Mouse (Mus musculus) liver, adult 2 months (tissue): ENCODE results near the gene Trabd2b. TPM values are rescaled to one million over a fixed set of nuclear protein-coding genes. Genes with fewer than 3 reads are reported as not detected.

ENCODE experiments used
- DNase-seq: peaks from one replicate; pipeline ENCODE4 v3.0.0-alpha.2; 2011; ENCODE audit warnings: low read depth, low spot score; ENCODE audit errors: extremely low read depth
- H3K27ac ChIP-seq: fragments of 200-500 bp; replicated peaks from 2 replicates; pipeline ENCODE4 v1.5.1; 2012; ENCODE audit warnings: low read depth, mild to moderate bottlenecking, control low read depth, inconsistent platforms, low read length; ENCODE audit not compliant: insufficient read depth
- H3K27me3 ChIP-seq: fragments of 200-500 bp; 2 replicates; pipeline ENCODE4 v1.6.1; 2012; ENCODE audit warnings: mild to moderate bottlenecking, moderate library complexity, low read length, inconsistent platforms; ENCODE audit not compliant: control insufficient read depth, insufficient read depth
- H3K36me3 ChIP-seq: fragments of 200-500 bp; 2 replicates; pipeline ENCODE4 v1.6.1; 2012; ENCODE audit warnings: low read length, inconsistent platforms; ENCODE audit not compliant: control insufficient read depth, insufficient read depth
- H3K4me1 ChIP-seq: fragments of 200-500 bp; 2 replicates; pipeline ENCODE4 v1.6.1; 2011; ENCODE audit warnings: low read length; ENCODE audit not compliant: control insufficient read depth, insufficient read depth
- H3K4me3 ChIP-seq: fragments of 200-500 bp; 2 replicates; pipeline ENCODE4 v1.5.1; 2011; ENCODE audit warnings: low read depth, mild to moderate bottlenecking, control low read depth, low read length, moderate library complexity; ENCODE audit not compliant: insufficient read depth
- H3K79me2 ChIP-seq: fragments of 200-500 bp; 2 replicates; pipeline ENCODE4 v1.6.1; 2012; ENCODE audit warnings: inconsistent platforms, mild to moderate bottlenecking, low read length, moderate library complexity; ENCODE audit not compliant: control insufficient read depth, insufficient read depth
- H3K9ac ChIP-seq: fragments of 200-500 bp; 2 replicates; pipeline ENCODE4 v1.6.1; 2012; ENCODE audit warnings: low read depth, mild to moderate bottlenecking, control low read depth, inconsistent platforms, low read length
- CTCF ChIP-seq: fragments of 200-500 bp; IDR thresholded peaks from 2 replicates; pipeline ENCODE4 v1.5.1; 2011; ENCODE audit warnings: low read depth, low read length, control low read depth
- POLR2A ChIP-seq: fragments of 200-500 bp; IDR thresholded peaks from 2 replicates; pipeline ENCODE4 v1.6.1; 2011; ENCODE audit warnings: low read length, control low read depth; ENCODE audit not compliant: insufficient read depth; ENCODE audit errors: extremely low read depth
- WGBS: fragments of 180-500 bp; shearing (Covaris S2); methylation state at CpG from one replicate; pipeline ENCODE4 v1.1.7; 2018; 5-methylcytosine and 5-hydroxymethylcytosine counted together
- polyA plus RNA-seq: library from polyadenylated mRNA; depleted of rRNA; stranded (reverse); fragments of >200 nt; gene quantifications from 2 replicates; pipeline ENCODE4 v1.2.3, GENCODE M21; 2012
- total RNA-seq: library from RNA; depleted of rRNA; stranded (reverse); fragments of >200 nt; gene quantifications from 2 replicates; pipeline ENCODE4 v1.2.3, GENCODE M21; 2014

Trabd2b gene
- total and polyA plus RNA-seq, 2 experiments, result 0.09 to 0.10 TPM

DNA sequence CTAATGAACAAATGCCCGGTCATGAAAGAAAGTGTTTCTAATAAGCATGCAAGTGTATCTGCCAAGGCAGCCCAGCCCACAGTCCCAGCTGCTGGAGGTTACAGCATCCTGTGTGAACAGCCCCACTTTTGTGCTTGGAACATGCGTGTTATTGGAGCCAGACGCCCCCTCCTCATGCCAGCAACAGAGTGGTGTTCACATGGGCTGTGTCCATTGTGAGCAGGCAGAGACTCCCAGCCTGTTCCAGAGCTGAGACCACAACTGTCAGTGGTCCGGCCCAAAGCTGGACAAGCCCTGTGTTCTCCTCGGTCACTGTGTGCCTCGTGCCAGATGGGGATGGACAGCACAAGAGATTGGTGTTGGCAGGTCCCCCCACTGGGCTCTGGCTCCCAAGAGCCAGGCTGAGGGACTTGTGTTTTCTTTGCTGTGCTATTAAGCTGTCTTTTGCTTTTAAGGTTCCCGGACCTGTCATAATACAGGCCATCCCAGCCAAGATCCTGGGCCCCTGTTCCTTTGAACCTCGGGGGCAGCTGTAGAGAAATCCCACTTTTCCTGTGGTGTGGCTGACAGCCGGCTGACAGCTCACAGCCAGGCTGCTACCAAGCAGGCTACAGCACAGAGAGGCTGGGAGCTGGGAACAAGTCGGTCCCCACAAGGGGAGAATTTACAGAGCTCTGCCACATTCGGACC is 70.7 kb downstream of the Trabd2b start:
- Histone ChIP-seq H3K27me3 (no peaks in the 10 kb centered on the region), H3K27ac (no peak overlapping the region), H3K9ac (no peak overlapping the region), H3K4me1 (no peaks in the 10 kb centered on the region), H3K4me3 (no peak overlapping the region), H3K36me3 (no peaks in the 10 kb centered on the region), H3K79me2 (no peaks in the 10 kb centered on the region)
- TF ChIP-seq POLR2A (no peak), CTCF (no peak)
- no peak for DNase-seq
- 55% methylated on average over 11 of the region's 11 CpGs for WGBS

DNA sequence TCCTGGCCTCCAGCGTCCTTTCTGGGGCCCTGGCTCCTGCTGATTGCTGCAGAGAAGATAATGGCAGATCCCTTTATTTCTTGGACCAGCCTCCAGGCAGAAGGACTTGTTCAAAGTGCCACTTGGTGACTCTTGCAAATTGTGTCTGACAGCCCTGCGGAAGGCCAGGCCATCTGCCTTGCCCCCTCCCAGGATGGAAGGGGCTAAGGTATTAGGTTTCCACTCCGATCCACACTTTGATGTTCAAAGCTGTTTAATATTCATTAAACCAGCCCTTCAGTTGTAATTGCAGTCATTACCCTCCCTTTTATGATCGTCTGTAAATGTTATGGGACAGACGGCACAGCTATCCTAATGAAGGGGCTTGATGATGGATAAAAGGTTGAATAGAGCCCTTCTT is 75.0 kb downstream of the Trabd2b start:
- Histone ChIP-seq H3K4me1 (no peaks in the 10 kb centered on the region), H3K27ac (no peak overlapping the region), H3K9ac (no peak overlapping the region), H3K27me3 (no peaks in the 10 kb centered on the region), H3K4me3 (no peak overlapping the region), H3K79me2 (no peaks in the 10 kb centered on the region), H3K36me3 (no peaks in the 10 kb centered on the region)
- DNase-seq, result no peak
- no peak for TF ChIP-seq CTCF
- TF ChIP-seq POLR2A, result no peak
- WGBS, result 79% methylated on average over 5 of the region's 5 CpGs

DNA sequence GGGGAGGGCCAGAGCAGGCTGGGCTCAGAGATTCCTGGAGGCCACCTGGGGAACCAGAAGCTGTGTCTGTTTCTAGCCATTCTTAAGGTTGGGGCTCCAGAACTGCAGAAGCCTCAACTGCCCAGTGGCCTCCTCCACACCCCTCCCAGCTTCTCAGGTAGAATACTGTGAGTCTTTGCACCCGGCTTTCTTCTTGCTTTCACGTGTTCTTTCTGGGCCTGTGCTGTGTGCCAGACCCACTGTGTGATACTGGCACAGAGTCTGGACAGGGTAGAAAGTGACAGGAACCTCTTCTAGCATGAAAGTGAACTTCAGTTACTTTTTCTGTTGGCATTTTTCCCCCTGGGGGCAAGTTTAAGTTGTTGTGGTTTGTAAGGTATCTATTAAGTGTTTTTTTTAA is 77.6 kb downstream of the Trabd2b start:
- TF ChIP-seq CTCF, result no peak
- TF ChIP-seq POLR2A, result no peak
- WGBS, result 60% methylated on average over 2 of the region's 2 CpGs

DNA sequence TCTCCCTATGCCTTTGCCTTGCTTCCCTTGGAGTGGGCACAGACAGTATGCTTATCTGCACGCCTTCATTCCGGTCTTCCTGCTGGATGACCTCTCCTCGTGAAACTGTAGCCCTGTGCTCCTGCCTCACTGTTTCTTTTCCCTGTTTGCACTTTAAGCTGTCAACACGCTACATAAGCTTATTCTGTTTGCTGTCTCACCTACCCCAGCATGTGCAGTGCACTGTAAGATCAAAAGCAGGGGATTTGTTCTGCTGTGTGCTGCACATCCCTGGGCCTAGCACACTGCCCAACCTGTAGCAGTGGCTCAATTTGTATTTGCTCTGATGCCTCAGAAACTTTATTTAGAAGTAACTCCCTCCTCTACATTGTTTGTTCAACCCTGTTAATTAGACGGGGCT is 79.5 kb downstream of the Trabd2b start:
- no peak for DNase-seq
- 47% methylated on average over 5 of the region's 5 CpGs for WGBS
- Histone ChIP-seq H3K79me2 (no peaks in the 10 kb centered on the region), H3K36me3 (no peaks in the 10 kb centered on the region), H3K4me3 (no peak overlapping the region), H3K27ac (no peak overlapping the region), H3K4me1 (no peaks in the 10 kb centered on the region), H3K27me3 (no peaks in the 10 kb centered on the region), H3K9ac (no peak overlapping the region)
- TF ChIP-seq POLR2A (no peak), CTCF (no peak)

More for the DNA sequence above, 77.6 kb downstream of the Trabd2b start:
- no peaks in the 10 kb centered on the region for H3K79me2 ChIP-seq
- H3K9ac ChIP-seq, result no peak overlapping the region
- H3K27me3 ChIP-seq, result no peaks in the 10 kb centered on the region
- H3K27ac ChIP-seq, result no peak overlapping the region
- H3K36me3 ChIP-seq, result no peaks in the 10 kb centered on the region
- no peak overlapping the region for H3K4me3 ChIP-seq
- H3K4me1 ChIP-seq, result no peaks in the 10 kb centered on the region
- DNase-seq, result no peak

DNA sequence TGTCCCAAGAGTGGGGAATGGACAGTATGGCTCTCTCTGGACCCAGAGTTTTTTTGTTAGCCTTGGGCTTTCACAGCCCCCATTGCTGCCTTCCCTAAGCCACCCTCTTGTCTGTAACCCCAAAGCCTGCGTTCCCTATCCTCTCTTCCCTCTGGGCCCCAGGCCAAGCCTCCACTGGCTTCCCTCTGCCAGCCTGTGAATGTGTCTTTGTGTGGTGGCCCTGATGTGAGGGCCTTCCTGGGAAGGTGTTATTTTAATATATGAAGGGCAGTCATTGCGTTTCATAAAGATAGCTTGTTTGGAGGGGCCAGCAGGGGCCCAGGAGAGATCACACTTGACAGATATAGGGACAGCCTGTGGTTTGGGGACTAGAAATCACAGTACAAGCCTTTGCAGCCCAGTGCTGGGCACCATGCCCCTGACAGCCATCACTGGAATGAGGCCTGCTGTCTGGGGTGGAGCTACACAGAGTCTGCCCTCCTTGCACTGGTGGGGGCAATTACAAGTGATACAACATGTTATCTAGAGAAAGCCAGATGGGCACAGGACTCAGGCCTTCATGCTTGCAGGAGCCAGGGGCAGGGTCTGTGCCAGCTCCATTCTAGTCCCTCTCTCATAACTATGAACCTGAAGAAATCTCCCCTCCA is 80.5 kb downstream of the Trabd2b start:
- Histone ChIP-seq H3K4me3 (no peak overlapping the region), H3K27ac (no peak overlapping the region), H3K9ac (no peak overlapping the region), H3K36me3 (no peaks in the 10 kb centered on the region), H3K79me2 (no peaks in the 10 kb centered on the region), H3K27me3 (no peaks in the 10 kb centered on the region), H3K4me1 (no peaks in the 10 kb centered on the region)
- no peak for TF ChIP-seq POLR2A
- no peak for TF ChIP-seq CTCF
- DNase-seq, result no peak
- 80% methylated on average over 2 of the region's 2 CpGs for WGBS

DNA sequence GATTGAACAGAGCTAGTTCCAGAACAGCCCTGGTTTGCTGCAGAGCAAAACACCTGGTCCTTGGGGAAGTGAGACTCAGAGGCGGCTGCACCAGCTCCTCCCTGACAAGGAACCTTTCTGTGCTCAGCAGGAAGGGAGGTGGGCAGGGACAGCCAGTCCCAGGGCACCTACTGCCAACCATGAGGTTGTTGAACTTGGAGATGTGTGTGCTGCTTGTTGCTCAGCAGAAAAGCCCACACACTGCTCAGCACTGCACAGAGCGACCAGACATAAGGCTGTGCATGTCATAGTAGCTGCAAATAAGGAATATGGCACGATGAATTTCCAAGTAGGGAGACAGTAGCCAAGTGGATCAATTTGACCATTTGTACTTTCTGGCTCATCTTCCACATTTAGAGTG is 81.2 kb downstream of the Trabd2b start:
- H3K4me1 ChIP-seq, result no peaks in the 10 kb centered on the region
- H3K27ac ChIP-seq, result no peak overlapping the region
- TF ChIP-seq POLR2A (no peak), CTCF (no peak)
- WGBS, result 75% methylated on average over 3 of the region's 3 CpGs
- H3K4me3 ChIP-seq, result no peak overlapping the region
- no peak for DNase-seq
- H3K9ac ChIP-seq, result no peak overlapping the region
- no peaks in the 10 kb centered on the region for H3K27me3 ChIP-seq
- no peaks in the 10 kb centered on the region for H3K79me2 ChIP-seq
- no peaks in the 10 kb centered on the region for H3K36me3 ChIP-seq
